Mouse (Mus musculus): Measurements from ENCODE around the gene Rpl31.

The Rpl31 gene

GRCm38 (mm10) chr1:39367045-39367444 is 597 bp upstream of the Rpl31 start:
- DNase-seq (ENCODE audit: low read depth), result no peak

GRCm38 (mm10) chr1:39368267-39368841 is 712 bp downstream of the Rpl31 start:
- DNase-seq (ENCODE audit: low read depth), result peak; percentile 37

GRCm38 (mm10) chr1:39370431-39370830 is 2.8 kb downstream of the Rpl31 start:
- no peak for DNase-seq (ENCODE audit: low read depth)

- DNase-seq (ENCODE audit: low read depth), result no peak
Observed at GRCm38 (mm10) chr1:39372220-39372843, 4.7 kb downstream of the Rpl31 start.

GRCm38 (mm10) chr1:39373378-39373777 is 5.7 kb downstream of the Rpl31 start:
- DNase-seq (ENCODE audit: low read depth), result no peak

- no peak for DNase-seq (ENCODE audit: low read depth)
Observed at GRCm38 (mm10) chr1:39374231-39374809, 6.7 kb downstream of the Rpl31 start.

GRCm38 (mm10) chr1:39376121-39376520 is 8.5 kb downstream of the Rpl31 start:
- no peak for DNase-seq (ENCODE audit: low read depth)

GRCm38 (mm10) chr1:39376726-39377240 is 9.1 kb downstream of the Rpl31 start:
- no peak for DNase-seq (ENCODE audit: low read depth)

- no peak for DNase-seq (ENCODE audit: low read depth)
Observed at GRCm38 (mm10) chr1:39378540-39378939, 10.9 kb downstream of the Rpl31 start.

GRCm38 (mm10) chr1:39379021-39379420 is 11.4 kb downstream of the Rpl31 start:
- DNase-seq (ENCODE audit: low read depth), result no peak

GRCm38 (mm10) chr1:39381017-39381416 is 13.4 kb downstream of the Rpl31 start:
- DNase-seq (ENCODE audit: low read depth), result no peak

- DNase-seq (ENCODE audit: low read depth), result no peak
Observed at GRCm38 (mm10) chr1:39384914-39385313, 17.3 kb downstream of the Rpl31 start.

GRCm38 (mm10) chr1:39386456-39386855 is 18.8 kb downstream of the Rpl31 start:
- no peak for DNase-seq (ENCODE audit: low read depth)

- DNase-seq (ENCODE audit: low read depth), result no peak
Observed at GRCm38 (mm10) chr1:39387497-39387896, 19.9 kb downstream of the Rpl31 start.

GRCm38 (mm10) chr1:39388163-39388562 is 20.5 kb downstream of the Rpl31 start:
- no peak for DNase-seq (ENCODE audit: low read depth)

GRCm38 (mm10) chr1:39389338-39389737 is 21.7 kb downstream of the Rpl31 start:
- DNase-seq (ENCODE audit: low read depth), result no peak

- DNase-seq (ENCODE audit: low read depth), result no peak
Observed at GRCm38 (mm10) chr1:39391652-39392051, 24.0 kb downstream of the Rpl31 start.

- peak; percentile 79 for DNase-seq (ENCODE audit: low read depth)
Observed at GRCm38 (mm10) chr1:39392189-39392588, 24.5 kb downstream of the Rpl31 start.

- no peak for DNase-seq (ENCODE audit: low read depth)
Observed at GRCm38 (mm10) chr1:39393217-39393867, 25.7 kb downstream of the Rpl31 start.

GRCm38 (mm10) chr1:39394096-39394495 is 26.5 kb downstream of the Rpl31 start:
- DNase-seq (ENCODE audit: low read depth), result peak; percentile 46

GRCm38 (mm10) chr1:39394650-39395049 is 27.0 kb downstream of the Rpl31 start:
- peak; percentile 41 for DNase-seq (ENCODE audit: low read depth)

GRCm38 (mm10) chr1:39396347-39396746 is 28.7 kb downstream of the Rpl31 start:
- no peak for DNase-seq (ENCODE audit: low read depth)

- no peak for DNase-seq (ENCODE audit: low read depth)
Observed at GRCm38 (mm10) chr1:39398284-39398683, 30.6 kb downstream of the Rpl31 start.
